Mouse (Mus musculus) kidney, adult 2 months (tissue): Measurements from ENCODE around the gene Ksr2.

Experiments used
- CTCF ChIP-seq: fragments of 200-500 bp; conservative IDR thresholded peaks from 2 replicates; pipeline ENCODE4 v1.5.1; 2011; ENCODE audit warnings: low read depth, mild to moderate bottlenecking, control low read depth, low read length, moderate library complexity, mixed read lengths; ENCODE audit not compliant: insufficient read depth, insufficient read length
- POLR2A ChIP-seq: fragments of 200-500 bp; IDR thresholded peaks from one replicate; pipeline ENCODE4 v1.6.1; 2011; ENCODE audit warnings: low read depth, low read length, control low read depth

- peak; percentile 86 for TF ChIP-seq CTCF
- TF ChIP-seq POLR2A, result no peak
Observed at GRCm38 (mm10) chr5:117516597-117516996, 102.8 kb downstream of the Ksr2 start.
